Mouse (Mus musculus): ENCODE data around the gene Glod4.

GRCm38 (mm10) chr11:76196275-76196976 is 47.1 kb downstream of the Glod4 start:
- TF ChIP-seq CTCF (IDR thresholded peaks at IDR 0.05; ENCODE audit: insufficient read depth, low read length) (no peak), POLR2A (IDR thresholded peaks at IDR 0.05; ENCODE audit: borderline replicate concordance, extremely low read depth, low read depth, low read length) (no peak)

Data from lung, adult 2 months (tissue).